Mouse (Mus musculus) hematopoietic stem cell, adult 5-6 weeks (primary cell): ENCODE data around the gene Ercc4. TPM values are rescaled to one million over a fixed set of nuclear protein-coding genes. Genes with fewer than 3 reads are reported as not detected.
A peak's percentile ranks its signal among the peaks of the same experiment; 100 is the strongest.
"Not testable (repeated sequence)": the region's sequence is repeated elsewhere in the genome, so short reads cannot be mapped to it uniquely, and the experiment has no call there.

ENCODE experiments used
- ATAC-seq, 2 experiments: fragments of 125-278 bp in 1 of 2; replicated peaks in 1 of 2; 2 replicates each; pipeline ENCODE4 v1.8.0; 2016 to 2017; ENCODE audit warnings: inconsistent platforms in 2 of 2, mild to moderate bottlenecking in 2 of 2, moderate number of reproducible peaks in 2 of 2, low read depth in 1 of 2, moderate TSS enrichment in 1 of 2; ENCODE audit not compliant: low FRiP score in 2 of 2, poor library complexity in 2 of 2, severe bottlenecking in 2 of 2, insufficient read depth in 1 of 2, low TSS enrichment in 1 of 2
- total RNA-seq: library from RNA; stranded (forward); fragments of 172-1452, 232-1000 nt; gene quantifications from 2 replicates; pipeline ENCODE4 v1.2.3, GENCODE M21; 2017

The Ercc4 gene
- total RNA-seq, result 13.2 and 16.1 TPM in 2 replicates

DNA sequence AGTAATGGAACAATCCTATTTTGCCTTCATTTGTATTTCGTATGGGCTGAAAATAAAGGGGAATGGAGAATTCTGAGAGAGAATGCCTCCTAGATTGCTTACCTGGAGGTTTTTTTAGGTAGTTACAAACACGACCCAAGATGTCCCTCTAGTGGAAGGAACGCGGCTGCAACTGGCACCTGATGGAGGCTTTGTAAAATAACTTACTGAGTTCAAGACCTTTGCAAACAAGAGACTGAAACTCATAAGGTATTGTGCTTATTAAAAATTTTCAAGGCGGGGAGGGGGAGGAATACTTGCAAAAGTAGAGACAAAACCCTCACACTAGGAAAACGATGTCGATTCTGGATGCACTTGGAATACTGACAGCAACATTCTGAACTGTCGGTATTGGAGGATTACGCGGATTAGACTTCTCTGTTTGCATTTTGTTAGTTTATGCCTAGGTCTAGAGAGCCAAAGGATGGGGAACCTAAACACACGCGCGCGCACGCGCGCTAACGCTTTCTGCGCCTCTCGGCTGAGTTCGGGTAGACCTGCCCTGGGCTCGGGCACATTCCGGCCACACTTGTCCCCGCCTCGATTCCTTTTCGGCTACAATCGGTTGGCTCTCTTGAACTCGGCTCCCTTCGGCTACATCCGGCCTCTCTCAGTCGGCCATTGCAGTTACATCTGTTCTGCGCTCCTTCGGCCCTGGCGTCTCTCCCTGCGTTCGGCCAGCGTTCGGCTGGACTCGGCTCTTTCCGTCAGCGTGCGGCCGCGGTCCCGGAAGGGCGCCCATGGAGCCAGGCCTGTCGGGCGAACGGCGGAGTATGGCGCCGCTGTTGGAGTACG lies at the start of gene Ercc4:
Ercc4 (plus strand) TSS at position 529 of the 834 bp plus-strand sequence.
- peak; percentile 98 to 99 for ATAC-seq

DNA sequence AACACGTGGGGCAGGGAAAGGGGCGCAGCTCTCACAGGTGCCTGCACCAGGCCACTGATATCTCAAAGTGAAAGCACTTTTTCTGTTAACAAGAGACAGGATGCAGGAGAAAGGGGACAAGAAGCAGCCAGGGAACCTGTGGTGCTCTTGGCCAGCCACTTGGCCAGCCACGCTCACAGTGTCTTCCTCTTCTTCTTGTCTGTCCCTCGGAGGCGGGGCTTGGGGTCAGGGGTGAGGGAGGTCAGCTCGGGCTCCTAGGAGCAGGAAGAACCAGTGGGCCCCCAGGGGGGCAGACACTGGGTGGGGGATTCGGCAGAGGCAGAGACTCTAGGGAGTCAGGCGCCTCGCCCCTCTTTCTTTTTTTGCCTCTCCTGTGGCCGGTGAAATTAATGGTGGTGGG lies 48.4 kb upstream of the Ercc4 start:
- peak in 1 of 2 experiments; percentile 36; a peak in 1 of 4 replicates for ATAC-seq

DNA sequence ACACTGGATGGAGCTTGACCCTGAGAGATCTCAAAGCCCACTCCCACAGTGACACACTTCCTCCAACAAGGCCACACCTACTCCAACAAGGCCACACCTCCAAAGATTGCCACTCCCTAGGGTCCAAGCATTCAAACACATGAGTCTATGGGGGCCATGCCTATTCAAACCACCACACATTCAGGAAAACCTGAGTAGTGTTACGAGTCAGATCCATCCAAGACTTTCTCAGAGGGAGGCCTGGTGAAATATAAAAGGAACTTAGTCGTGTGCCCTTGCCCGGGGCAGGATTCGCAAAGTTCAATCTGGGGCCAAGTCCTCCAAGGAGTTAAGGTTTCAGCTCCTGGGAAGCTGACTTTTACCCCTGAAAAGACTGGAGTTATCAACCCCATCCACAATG lies 35.3 kb upstream of the Ercc4 start:
- no peak for ATAC-seq

DNA sequence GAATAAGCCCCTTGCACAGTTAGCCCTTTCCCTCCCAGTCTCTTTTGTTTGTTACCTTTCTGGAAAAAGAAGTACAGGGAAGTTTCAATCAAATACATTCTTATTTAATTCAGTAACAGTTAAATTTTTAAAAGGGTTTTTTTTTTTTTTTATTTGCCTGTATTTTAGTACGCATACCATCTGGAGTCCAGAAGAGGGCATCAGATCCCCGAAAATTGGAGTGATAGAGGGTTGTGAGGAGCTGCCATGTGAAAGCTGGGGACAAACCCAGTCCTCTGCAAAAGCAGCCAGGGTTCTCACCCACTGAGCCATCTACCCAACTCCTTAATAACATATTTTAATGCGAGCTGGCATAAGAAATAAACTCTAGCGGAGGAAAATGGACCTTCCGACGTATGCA lies 29.3 kb upstream of the Ercc4 start:
- ATAC-seq, result no peak

DNA sequence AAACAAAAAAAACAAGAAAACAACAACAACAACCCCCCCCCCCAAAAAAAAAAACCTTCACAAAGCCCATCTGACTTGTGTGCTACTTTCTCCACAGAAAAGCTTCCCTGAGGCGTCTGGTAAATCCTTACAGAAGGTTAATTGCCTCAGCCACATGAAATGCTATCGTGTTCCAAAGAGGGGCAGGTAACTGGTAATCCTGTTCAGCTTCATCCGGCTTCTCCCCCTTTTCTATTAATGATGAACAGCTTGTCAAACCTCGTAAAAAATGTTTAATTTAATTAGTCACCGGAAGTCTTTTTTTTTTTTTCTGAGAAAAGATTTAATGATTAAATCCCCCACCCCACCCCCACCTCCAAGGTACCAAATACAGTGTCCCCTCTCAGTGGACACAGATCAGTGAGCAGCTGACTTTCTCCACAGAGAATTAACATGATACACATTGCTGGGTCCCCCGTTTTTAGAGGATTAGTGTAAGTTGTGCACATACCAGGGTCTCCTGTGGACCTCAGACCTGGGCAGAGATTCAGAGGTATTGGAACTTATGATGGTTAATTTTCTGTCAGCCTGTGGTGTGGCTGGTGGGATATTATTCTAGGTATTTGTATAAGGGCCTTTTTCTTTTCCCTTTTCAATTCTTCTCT lies 26.2 kb upstream of the Ercc4 start:
- ATAC-seq, result no peak

DNA sequence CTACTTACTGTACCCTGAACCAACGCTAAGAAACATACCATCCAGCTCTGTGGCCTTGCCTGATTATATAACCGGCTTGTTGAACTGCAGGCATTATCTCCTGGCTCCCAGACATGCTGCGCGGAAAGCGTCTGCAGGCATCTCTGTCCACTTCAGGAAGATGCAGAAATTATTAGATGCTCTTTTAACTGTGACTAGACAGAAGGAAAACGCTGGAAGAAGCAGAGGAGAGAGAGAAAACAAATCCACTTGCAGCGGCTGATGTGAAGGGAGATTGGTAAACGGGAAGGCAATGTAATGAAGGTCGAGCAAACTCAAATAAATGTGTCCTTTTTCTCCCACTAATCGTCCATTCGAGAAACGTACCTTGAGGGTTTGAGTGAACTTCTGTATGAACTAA lies 1.1 kb upstream of the Ercc4 start:
- ATAC-seq, result no peak

DNA sequence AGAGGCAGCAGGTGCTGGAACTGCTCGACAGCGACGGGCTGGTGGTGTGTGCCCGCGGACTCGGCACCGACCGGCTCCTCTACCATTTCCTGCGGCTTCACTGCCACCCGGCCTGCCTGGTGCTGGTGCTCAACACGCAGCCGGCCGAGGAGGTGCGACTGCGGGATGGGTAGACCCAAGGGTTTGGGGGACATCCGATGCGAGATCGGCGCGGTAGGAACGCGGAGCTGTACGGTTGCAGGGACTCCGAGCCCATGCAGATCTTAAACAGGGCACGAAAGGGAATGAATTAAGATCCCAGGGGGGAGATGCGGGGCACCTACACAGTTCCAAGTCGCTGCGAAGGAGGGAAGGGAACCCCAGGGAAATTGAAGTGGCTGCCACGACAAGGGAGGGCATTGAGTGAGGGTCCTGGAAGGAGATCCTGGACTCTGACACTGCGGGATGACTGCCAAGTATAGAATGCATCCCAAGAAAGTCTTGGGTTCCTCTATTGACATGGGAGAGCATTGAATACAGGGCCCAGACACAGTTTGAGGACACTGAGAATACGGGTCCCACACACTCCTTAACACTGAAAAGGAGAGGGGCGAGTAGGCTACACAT lies 609 bp downstream of the Ercc4 start:
- ATAC-seq, result no peak; a peak in 2 of 4 replicates

DNA sequence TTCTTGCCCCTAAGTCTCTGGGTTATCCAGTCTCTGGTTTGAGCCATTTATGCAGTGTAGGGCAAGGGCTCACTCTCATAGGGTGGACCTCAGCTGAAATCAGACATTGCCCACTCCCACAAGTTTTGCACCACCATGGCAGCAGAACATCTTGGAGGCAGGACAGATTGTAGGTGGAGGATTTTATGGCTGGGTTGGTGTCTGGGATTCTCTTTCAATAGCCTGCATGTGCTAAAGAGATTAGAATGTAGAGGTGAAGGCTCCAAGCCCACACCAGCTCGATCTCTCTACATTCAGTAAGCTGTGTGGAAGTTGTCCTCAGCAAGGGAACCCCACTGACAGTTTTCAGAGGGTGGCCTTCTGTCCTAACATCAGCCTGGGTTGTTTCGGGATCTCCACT lies 5.3 kb downstream of the Ercc4 start:
- no peak for ATAC-seq

DNA sequence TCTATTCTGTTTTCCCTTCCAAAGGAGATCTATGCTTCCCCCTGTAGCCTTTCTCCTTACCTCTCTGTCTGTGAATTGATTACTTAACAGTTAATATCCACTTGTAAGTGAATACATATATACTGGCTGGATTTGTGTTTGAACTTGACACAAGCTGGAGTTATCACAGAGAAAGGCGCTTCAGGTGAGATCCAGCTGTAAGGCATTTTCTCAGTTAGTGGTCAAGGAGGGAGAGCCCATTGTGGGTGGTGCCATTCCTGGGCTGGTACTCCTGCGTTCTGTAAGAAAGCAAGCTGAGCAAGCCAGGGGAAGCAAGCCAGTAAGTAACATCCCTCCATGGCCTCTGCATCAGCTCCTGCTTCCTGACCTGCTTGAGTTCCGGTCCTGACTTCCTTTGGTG lies 6.0 kb downstream of the Ercc4 start:
- not testable (repeated sequence) for ATAC-seq

DNA sequence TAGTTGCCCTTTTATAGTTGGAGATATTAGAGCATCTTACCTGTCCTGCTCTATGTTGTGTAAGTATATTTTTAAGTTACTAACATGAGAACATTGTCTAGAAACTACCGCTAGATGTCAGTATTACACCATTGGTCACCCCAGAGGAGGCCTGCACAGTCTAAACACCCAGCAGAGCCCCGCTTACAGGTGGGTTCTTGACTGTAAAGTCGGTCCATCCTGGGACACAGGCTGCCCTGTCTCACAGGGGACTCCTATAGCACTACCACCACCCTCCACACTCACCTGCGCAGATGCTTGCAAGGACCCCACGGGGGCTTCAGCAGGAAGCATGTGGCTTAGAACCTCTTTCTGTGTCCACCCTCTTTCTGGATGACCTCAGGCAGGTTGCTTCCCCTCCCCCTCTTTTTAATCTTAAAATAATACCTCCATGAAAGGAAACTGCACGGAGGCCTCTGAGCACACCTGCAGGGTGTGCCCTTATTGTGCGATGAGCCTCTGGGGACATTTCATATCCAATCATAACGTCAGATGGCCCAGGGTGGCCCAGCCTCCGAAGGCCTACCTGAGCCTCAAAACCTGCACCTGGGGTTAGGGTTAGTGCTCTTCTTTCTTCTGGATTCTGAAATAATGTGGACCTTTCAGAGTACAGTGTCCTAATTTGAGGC lies 7.9 kb downstream of the Ercc4 start:
- peak; percentile 62 to 76; a peak in 3 of 4 replicates for ATAC-seq

DNA sequence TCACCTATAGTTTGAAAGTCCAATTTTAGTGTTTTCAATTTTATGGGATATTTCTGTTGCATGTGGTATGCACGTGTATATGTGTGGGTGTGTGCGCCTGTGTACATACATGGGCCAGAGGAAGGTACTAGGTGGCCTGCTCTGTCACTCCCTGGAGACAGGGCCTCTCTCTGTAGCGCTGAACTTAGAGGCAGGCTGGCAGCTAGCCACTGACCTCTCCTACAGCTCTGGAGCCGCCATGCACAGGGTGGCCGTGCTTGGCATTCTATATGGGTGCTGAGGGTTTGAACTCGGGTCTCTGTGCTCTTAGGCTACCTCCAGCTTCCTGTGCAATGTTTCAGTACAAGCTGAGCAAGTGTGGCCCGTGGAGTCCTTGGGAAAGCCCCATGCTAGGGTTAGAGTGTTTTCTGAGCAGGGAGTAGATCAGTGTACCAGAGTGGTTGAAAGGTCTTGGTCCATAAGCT lies 8.5 kb downstream of the Ercc4 start:
- ATAC-seq, result no peak

DNA sequence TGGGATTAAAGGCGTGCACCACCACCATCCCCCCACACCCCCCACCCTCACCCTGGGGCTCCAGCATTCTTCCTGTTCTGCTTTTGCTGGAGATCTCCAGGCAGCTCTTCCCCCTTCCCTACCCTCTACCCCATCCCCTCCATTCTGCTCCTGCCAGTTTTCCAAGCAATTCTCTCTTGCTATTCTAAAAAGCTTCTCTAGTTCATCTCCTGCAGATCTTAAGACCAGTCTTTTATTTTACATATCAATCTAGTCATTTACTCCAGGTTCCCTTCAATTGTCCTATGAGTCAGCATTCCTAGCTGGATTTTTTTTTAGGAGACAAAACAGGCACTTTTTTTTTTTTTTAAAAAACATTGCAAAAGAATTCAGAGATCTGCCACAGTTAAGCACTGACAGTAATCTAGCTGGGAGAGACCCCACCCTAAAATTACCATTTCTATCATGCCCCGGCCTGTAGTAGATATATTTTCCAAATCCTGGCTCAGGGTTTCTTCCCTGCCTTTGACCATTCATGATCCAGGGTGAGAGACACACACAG lies 9.3 kb downstream of the Ercc4 start:
- no peak for ATAC-seq

DNA sequence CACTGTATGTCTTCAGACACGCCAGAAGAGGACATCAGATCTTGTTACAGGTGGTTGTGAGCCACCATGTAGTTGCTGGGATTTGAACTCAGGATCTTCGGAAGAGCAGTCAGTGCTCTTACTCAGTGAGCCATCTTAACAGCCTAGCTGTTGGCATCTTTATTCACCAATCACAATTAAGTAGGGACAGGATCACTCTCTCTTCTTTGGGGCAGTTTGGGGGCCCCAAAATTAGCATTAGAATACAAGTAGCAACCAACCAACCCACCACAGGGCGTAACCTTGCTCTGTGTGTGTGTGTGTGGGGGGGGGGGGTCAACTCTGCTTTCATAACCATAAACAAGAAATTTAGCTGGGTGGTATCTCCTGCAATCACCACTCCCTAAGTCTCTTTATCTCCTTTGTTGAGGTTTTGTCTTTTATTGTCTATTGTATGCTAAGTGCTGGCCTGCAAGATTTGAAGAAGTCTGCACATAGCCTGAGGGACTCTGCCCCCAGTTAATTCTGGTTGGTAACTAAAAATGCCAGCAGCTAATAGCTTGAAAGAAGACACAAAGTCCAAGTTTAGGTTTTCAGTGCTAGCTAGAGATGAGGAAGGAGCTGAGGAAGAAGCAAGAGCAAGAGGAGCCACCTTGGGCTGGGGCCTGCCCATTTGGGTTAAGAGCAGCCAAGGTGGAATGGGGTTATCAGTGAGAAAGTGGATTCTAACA lies 10.3 kb downstream of the Ercc4 start:
- ATAC-seq, result no peak

DNA sequence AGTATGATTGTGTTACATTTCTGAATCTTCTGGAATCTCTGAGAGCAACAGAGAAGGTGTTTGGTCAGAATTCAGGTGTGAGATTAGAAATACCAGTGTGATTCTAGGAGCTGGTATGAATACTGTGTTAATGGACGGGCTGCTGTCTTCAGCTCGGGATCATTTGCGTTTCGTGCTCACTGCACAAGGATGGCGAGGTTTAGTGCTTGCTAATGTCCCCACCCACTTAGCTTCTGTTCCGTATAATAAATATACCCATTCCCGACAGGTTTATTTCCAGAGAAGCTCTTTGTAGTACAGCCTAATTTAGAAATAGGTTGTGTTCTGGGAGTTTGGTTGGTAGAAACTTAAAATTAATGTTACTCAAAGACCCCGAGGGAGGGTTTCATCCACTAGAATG lies 15.9 kb downstream of the Ercc4 start:
- no peak for ATAC-seq

DNA sequence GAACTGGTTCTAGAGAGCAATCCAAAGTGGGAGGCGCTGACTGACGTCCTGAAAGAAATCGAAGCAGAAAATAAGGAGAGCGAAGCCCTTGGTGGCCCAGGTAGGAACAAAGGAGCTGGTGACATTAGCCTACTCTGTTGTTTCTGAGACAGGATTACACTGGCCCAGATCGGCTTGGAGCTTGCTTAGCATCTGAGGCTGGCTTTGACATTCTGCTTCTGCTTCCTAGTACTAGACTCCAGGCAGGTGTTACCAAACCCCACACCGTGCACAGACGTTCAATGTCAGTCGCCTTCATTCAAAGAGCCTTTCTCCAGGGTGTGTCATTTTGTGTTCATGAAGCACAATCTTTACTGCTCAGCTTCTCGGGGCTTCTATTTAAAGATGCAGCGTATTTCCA lies 18.1 kb downstream of the Ercc4 start:
- no peak for ATAC-seq

DNA sequence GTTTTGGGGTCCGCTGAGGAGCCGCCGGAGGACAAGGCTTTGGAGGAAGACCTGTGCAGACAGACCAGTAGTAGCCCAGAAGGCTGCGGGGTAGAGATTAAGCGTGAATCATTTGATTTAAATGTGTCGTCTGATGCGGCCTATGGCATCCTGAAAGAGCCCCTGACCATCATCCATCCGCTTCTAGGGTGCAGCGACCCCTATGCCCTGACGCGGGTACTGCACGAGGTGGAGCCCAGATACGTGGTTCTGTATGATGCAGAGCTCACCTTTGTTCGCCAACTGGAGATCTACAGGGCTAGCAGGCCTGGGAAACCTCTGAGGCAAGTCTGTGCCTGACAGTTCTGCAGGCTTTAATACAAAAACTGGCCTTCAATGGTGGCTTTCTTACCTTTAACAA lies 20.9 kb downstream of the Ercc4 start:
- no peak for ATAC-seq

DNA sequence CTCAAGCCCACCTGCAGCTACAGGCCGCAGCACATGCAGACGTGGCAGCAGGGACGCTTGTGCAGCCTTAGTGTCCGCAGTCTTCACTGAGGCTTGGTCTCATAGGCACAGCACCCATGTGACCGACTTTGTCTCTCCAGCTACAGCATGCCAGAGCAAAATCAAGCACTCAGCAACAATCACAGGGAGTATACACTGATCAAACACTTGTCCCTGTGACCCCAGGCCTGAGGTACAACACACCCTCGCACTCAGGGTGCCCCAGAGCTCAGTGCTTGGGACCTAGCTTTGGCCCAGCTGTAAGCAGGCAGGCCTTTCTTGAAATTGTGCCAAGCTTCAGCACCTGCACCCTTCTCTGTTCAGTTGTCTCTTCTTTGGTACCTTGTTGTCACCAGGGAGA lies 31.7 kb downstream of the Ercc4 start:
- no peak for ATAC-seq
